Mouse (Mus musculus): ENCODE data around the gene Rai14.

DNA sequence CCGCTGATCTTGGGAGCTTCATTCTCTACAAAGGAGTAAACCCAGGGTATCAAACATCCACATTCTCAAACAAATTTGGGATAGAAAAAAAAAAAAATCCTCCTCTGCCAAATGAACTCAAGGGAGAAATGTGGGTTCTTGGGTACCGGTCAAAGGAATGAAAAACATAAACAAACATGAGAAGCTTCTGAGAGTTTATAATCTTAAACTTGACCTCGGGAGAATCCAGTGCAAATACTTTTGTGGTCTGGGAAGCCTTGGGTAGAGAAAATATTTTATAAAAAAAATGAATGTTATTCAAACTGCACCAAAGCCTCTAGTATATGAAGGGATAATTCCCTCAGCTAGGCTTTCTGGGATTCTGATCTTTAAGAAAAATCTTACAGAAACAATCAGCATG lies 11.8 kb upstream of the Rai14 start:
- TF ChIP-seq CTCF (IDR thresholded peaks at IDR 0.05; ENCODE audit: borderline replicate concordance, insufficient read depth, low read depth, low read length) (no peak), POLR2A (IDR thresholded peaks at IDR 0.05; ENCODE audit: borderline replicate concordance, insufficient read depth, low read length) (no peak)

Measured in cerebellum, adult 2 months (tissue).